Mouse (Mus musculus) thymus, adult 2 months (tissue): ENCODE results near the gene Ptgfrn. TPM values are rescaled to one million over a fixed set of nuclear protein-coding genes. Genes with fewer than 3 reads are reported as not detected.

ENCODE experiments used
- DNase-seq: peaks from one replicate; pipeline ENCODE4 v3.0.0; 2021
- H3K27ac ChIP-seq: fragments of 200-500 bp; 2 replicates; pipeline ENCODE4 v1.5.1; 2012; ENCODE audit warnings: low read length, control low read depth; ENCODE audit not compliant: control insufficient read depth, insufficient read depth
- H3K27me3 ChIP-seq: fragments of 200-500 bp; 2 replicates; pipeline ENCODE4 v1.6.1; 2012; ENCODE audit warnings: mild to moderate bottlenecking, low read length, moderate library complexity, mixed read lengths; ENCODE audit not compliant: control insufficient read depth, insufficient read depth
- H3K36me3 ChIP-seq: fragments of 200-500 bp; 2 replicates; pipeline ENCODE4 v1.6.1; 2012; ENCODE audit warnings: mild to moderate bottlenecking, low read length, moderate library complexity; ENCODE audit not compliant: control insufficient read depth, insufficient read depth
- H3K4me1 ChIP-seq: fragments of 200-500 bp; replicated peaks from 2 replicates; pipeline ENCODE4 v1.6.1; 2012; ENCODE audit warnings: low read length; ENCODE audit not compliant: control insufficient read depth, insufficient read depth
- H3K4me3 ChIP-seq: fragments of 200-500 bp; 2 replicates; pipeline ENCODE4 v1.5.1; 2012; ENCODE audit warnings: mild to moderate bottlenecking, low read length, control low read depth, moderate library complexity; ENCODE audit not compliant: control insufficient read depth, insufficient read depth
- CTCF ChIP-seq: fragments of 200-500 bp; IDR thresholded peaks from 2 replicates; pipeline ENCODE4 v1.5.1; 2012; ENCODE audit warnings: mild to moderate bottlenecking, control low read depth, low read length, moderate library complexity, borderline replicate concordance; ENCODE audit not compliant: control insufficient read depth, poor library complexity, insufficient read depth; ENCODE audit errors: extremely low read depth
- POLR2A ChIP-seq: fragments of 200-500 bp; IDR thresholded peaks from 2 replicates; pipeline ENCODE4 v1.6.1; 2012; ENCODE audit warnings: mild to moderate bottlenecking, low read length, control low read depth, moderate library complexity; ENCODE audit not compliant: control insufficient read depth, poor library complexity, insufficient read depth; ENCODE audit errors: extremely low read depth
- WGBS: fragments of 180-500 bp; shearing (Covaris S2); methylation state at CpG from one replicate; pipeline ENCODE4 v1.1.7; 2018; 5-methylcytosine and 5-hydroxymethylcytosine counted together
- polyA plus RNA-seq: library from polyadenylated mRNA; depleted of rRNA; stranded (reverse); fragments of >200 nt; gene quantifications from 2 replicates; pipeline ENCODE4 v1.2.3, GENCODE M21; 2012

Gene Ptgfrn
- polyA plus RNA-seq, 1 experiment: 8.0 TPM

- no peak overlapping the region for H3K27ac ChIP-seq
- H3K4me3 ChIP-seq: no peak overlapping the region
- 92% methylated on average over 8 of the region's 8 CpGs for WGBS
- TF ChIP-seq POLR2A (no peak), CTCF (no peak)
- no peaks in the 10 kb centered on the region for H3K27me3 ChIP-seq
- H3K4me1 ChIP-seq: peaks cover 16% of the 10 kb centered on the region
- no peaks in the 10 kb centered on the region for H3K36me3 ChIP-seq
- no peak for DNase-seq
These were observed 54.9 kb downstream of the Ptgfrn start for GRCm38 (mm10) chr3:101055216-101055615.

- 84% methylated on average over 4 of the region's 4 CpGs for WGBS
- TF ChIP-seq CTCF (no peak), POLR2A (no peak)
- DNase-seq: no peak
- no peak overlapping the region for H3K27ac ChIP-seq
- H3K4me1 ChIP-seq: peaks cover 8% of the 10 kb centered on the region; the same call in 1 of the 2 replicates
- no peaks in the 10 kb centered on the region for H3K36me3 ChIP-seq
- no peaks in the 10 kb centered on the region; the same call in 1 of the 2 replicates for H3K27me3 ChIP-seq
- H3K4me3 ChIP-seq: no peak overlapping the region
These were observed 58.5 kb downstream of the Ptgfrn start for GRCm38 (mm10) chr3:101051601-101052000.

GRCm38 (mm10) chr3:101049997-101050396 is 60.1 kb downstream of the Ptgfrn start:
- H3K4me1 ChIP-seq: peaks cover 8% of the 10 kb centered on the region; the same call in 1 of the 2 replicates
- 94% methylated on average over 9 of the region's 9 CpGs for WGBS
- no peak for DNase-seq
- no peaks in the 10 kb centered on the region; the same call in 1 of the 2 replicates for H3K27me3 ChIP-seq
- H3K27ac ChIP-seq: no peak overlapping the region
- H3K36me3 ChIP-seq: no peaks in the 10 kb centered on the region
- no peak overlapping the region for H3K4me3 ChIP-seq
- TF ChIP-seq CTCF (no peak), POLR2A (no peak)

- TF ChIP-seq CTCF (no peak), POLR2A (no peak)
- Histone ChIP-seq H3K4me3 (no peak overlapping the region), H3K36me3 (no peaks in the 10 kb centered on the region), H3K27me3 (no peaks in the 10 kb centered on the region; the same call in 1 of the 2 replicates), H3K27ac (no peak overlapping the region), H3K4me1 (peaks cover 8% of the 10 kb centered on the region; the same call in 1 of the 2 replicates)
- WGBS: 93% methylated on average over 2 of the region's 2 CpGs
- no peak for DNase-seq
These were observed 61.3 kb downstream of the Ptgfrn start for GRCm38 (mm10) chr3:101048781-101049180.

- 86% methylated on average over 15 of the region's 15 CpGs for WGBS
- no peak for TF ChIP-seq POLR2A
- TF ChIP-seq CTCF: no peak
- Histone ChIP-seq H3K4me1 (peaks cover 8% of the 10 kb centered on the region; the same call in 1 of the 2 replicates), H3K36me3 (no peaks in the 10 kb centered on the region), H3K4me3 (no peak overlapping the region), H3K27ac (no peak overlapping the region), H3K27me3 (no peaks in the 10 kb centered on the region; the same call in 1 of the 2 replicates)
- DNase-seq: no peak
These were observed 62.3 kb downstream of the Ptgfrn start for GRCm38 (mm10) chr3:101047586-101048275.

- no peak overlapping the region for H3K4me3 ChIP-seq
- no peaks in the 10 kb centered on the region for H3K36me3 ChIP-seq
- TF ChIP-seq POLR2A (no peak), CTCF (no peak)
- no peaks in the 10 kb centered on the region; the same call in 1 of the 2 replicates for H3K27me3 ChIP-seq
- WGBS: 94% methylated on average over 15 of the region's 15 CpGs
- DNase-seq: no peak
- no peak overlapping the region for H3K27ac ChIP-seq
- H3K4me1 ChIP-seq: peaks cover 8% of the 10 kb centered on the region; the same call in 1 of the 2 replicates
These were observed 64.6 kb downstream of the Ptgfrn start for GRCm38 (mm10) chr3:101045431-101045830.
